Mouse (Mus musculus) E14TG2a.4 (cell line): ENCODE data around the gene Htr5a.

Experiments
- CTCF ChIP-seq: conservative IDR thresholded peaks from 2 replicates; pipeline ENCODE4 v1.5.1; 2014; ENCODE audit warnings: low read length
- NANOG ChIP-seq: IDR thresholded peaks from 2 replicates; pipeline ENCODE4 v1.6.1; 2014; ENCODE audit warnings: borderline replicate concordance, low read length, mixed read lengths
- POU5F1 ChIP-seq: IDR thresholded peaks from 2 replicates; pipeline ENCODE4 v1.6.1; 2014; ENCODE audit warnings: low read length, borderline replicate concordance

DNA sequence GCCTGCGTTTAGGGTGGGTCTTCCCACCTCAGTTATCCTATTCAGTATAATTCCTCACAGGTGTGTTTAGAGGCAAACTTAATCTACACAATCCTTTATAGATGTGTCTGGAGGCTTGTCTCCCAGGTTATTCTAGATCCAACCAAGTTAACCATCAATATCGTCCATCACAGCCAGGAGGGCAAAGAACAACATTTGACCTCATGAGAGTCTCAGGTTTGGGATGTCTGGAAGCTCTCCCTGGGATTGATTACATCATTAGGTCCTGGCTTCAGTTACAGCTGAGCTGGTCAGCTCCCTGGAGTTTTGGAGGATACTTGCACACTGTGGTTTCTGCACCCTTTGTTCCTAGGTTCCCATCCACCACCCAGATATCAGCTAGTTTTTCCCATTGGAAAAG, 6.9 kb upstream of the Htr5a start:
- TF ChIP-seq CTCF (no peak), POU5F1 (no peak), NANOG (no peak)
